Mouse (Mus musculus) embryo, embryonic 11 days (tissue): Measurements from ENCODE around the gene Ankrd27.
"Not testable (repeated sequence)": the region's sequence is repeated elsewhere in the genome, so short reads cannot be mapped to it uniquely, and the experiment has no call there.

Source experiments
- DNase-seq: peaks from one replicate; pipeline ENCODE4 v3.0.0-alpha.2; 2015

Gene Ankrd27

GRCm38 (mm10) chr7:35586055-35586905 lies at the start of gene Ankrd27:
Ankrd27 (plus strand) TSS chr7:35586244.
- peak; percentile 98 for DNase-seq

- no peak for DNase-seq
Observed at GRCm38 (mm10) chr7:35537562-35537961, 48.5 kb upstream of the Ankrd27 start, which contains the start of gene Tdrd12. Tdrd12 (minus strand) TSS chr7:35537745.

- peak; percentile 78 for DNase-seq
Observed at GRCm38 (mm10) chr7:35545881-35546280, 40.2 kb upstream of the Ankrd27 start.

- DNase-seq, result peak; percentile 49
Observed at GRCm38 (mm10) chr7:35553751-35554604, 32.1 kb upstream of the Ankrd27 start.

- peak; percentile 56 for DNase-seq
Observed at GRCm38 (mm10) chr7:35554605-35555175, 31.4 kb upstream of the Ankrd27 start.

GRCm38 (mm10) chr7:35555224-35556204 lies 30.5 kb upstream of the Ankrd27 start:
- peak; percentile 97 for DNase-seq

- DNase-seq, result no peak
Observed at GRCm38 (mm10) chr7:35556205-35556603, 29.8 kb upstream of the Ankrd27 start, which contains the start of gene Nudt19. Nudt19 (minus strand) TSS chr7:35556304.

GRCm38 (mm10) chr7:35556905-35557304 lies 29.1 kb upstream of the Ankrd27 start:
- no peak for DNase-seq

- no peak for DNase-seq
Observed at GRCm38 (mm10) chr7:35557577-35557976, 28.5 kb upstream of the Ankrd27 start.

GRCm38 (mm10) chr7:35558681-35559080 lies 27.4 kb upstream of the Ankrd27 start:
- DNase-seq, result no peak

GRCm38 (mm10) chr7:35559838-35560237 lies 26.2 kb upstream of the Ankrd27 start:
- DNase-seq, result no peak

- DNase-seq, result no peak
Observed at GRCm38 (mm10) chr7:35563071-35563470, 23.0 kb upstream of the Ankrd27 start.

- DNase-seq, result no peak
Observed at GRCm38 (mm10) chr7:35564067-35564865, 21.8 kb upstream of the Ankrd27 start.

- DNase-seq, result not testable (repeated sequence)
Observed at GRCm38 (mm10) chr7:35564872-35565271, 21.2 kb upstream of the Ankrd27 start.

GRCm38 (mm10) chr7:35565965-35566364 lies 20.1 kb upstream of the Ankrd27 start:
- DNase-seq, result not testable (repeated sequence)

- not testable (repeated sequence) for DNase-seq
Observed at GRCm38 (mm10) chr7:35569724-35570123, 16.3 kb upstream of the Ankrd27 start.

GRCm38 (mm10) chr7:35570883-35571282 lies 15.2 kb upstream of the Ankrd27 start:
- not testable (repeated sequence) for DNase-seq

- DNase-seq, result peak; percentile 64
Observed at GRCm38 (mm10) chr7:35579849-35580248, 6.2 kb upstream of the Ankrd27 start.

- DNase-seq, result peak; percentile 14
Observed at GRCm38 (mm10) chr7:35582719-35583118, 3.3 kb upstream of the Ankrd27 start.

- peak; percentile 9 for DNase-seq
Observed at GRCm38 (mm10) chr7:35583476-35584025, 2.5 kb upstream of the Ankrd27 start.
